Mouse (Mus musculus) kidney, embryonic 15.5 days (tissue): ENCODE measurements around the gene Ephb1. TPM values are rescaled to one million over a fixed set of nuclear protein-coding genes. Genes with fewer than 3 reads are reported as not detected.

Experiments used
- ATAC-seq: fragments of 200-750 bp; cut with Nextera tagmentation; replicated peaks from 2 replicates; pipeline ENCODE4 v1.8.0; 2017; ENCODE audit warnings: moderate TSS enrichment; ENCODE audit not compliant: low FRiP score
- H3K27ac ChIP-seq: fragments of 300-500 bp; sonication (generic); 2 replicates; pipeline ENCODE4 v1.5.1; 2015; ENCODE audit warnings: mild to moderate bottlenecking, inconsistent platforms
- H3K27me3 ChIP-seq: fragments of 300-500 bp; sonication (generic); 2 replicates; pipeline ENCODE4 v1.6.1; 2015; ENCODE audit warnings: inconsistent platforms
- H3K36me3 ChIP-seq: fragments of 300-500 bp; sonication (generic); 2 replicates; pipeline ENCODE4 v1.6.1; 2015; ENCODE audit warnings: inconsistent platforms
- H3K4me1 ChIP-seq: fragments of 300-500 bp; sonication (generic); 2 replicates; pipeline ENCODE4 v1.6.1; 2015; ENCODE audit warnings: inconsistent platforms
- H3K4me2 ChIP-seq: fragments of 300-500 bp; sonication (generic); 2 replicates; pipeline ENCODE4 v1.6.1; 2015; ENCODE audit warnings: moderate library complexity, mild to moderate bottlenecking, inconsistent platforms
- H3K4me3 ChIP-seq: fragments of 300-500 bp; sonication (generic); replicated peaks from 2 replicates; pipeline ENCODE4 v1.5.1; 2015; ENCODE audit warnings: mild to moderate bottlenecking, inconsistent platforms
- H3K9ac ChIP-seq: fragments of 300-500 bp; sonication (generic); 2 replicates; pipeline ENCODE4 v1.6.1; 2015; ENCODE audit warnings: mild to moderate bottlenecking, inconsistent platforms
- H3K9me3 ChIP-seq: fragments of 300-500 bp; sonication (generic); replicated peaks from 2 replicates; pipeline ENCODE4 v1.6.1; 2016; ENCODE audit warnings: inconsistent platforms
- WGBS: fragments of 180-500 bp; shearing (Covaris S2); methylation state at CpG from one replicate; pipeline ENCODE4 v1.1.7; 2015; ENCODE audit warnings: mixed read lengths; 5-methylcytosine and 5-hydroxymethylcytosine counted together
- polyA plus RNA-seq: library from polyadenylated mRNA; unstranded; fragments of >200 nt; fragmentation: Nextera tagmentation; extraction: Ambion mirVana; gene quantifications from 2 replicates; pipeline ENCODE4 v1.2.1, GENCODE M21; 2015

Gene Ephb1
- polyA plus RNA-seq, 1 experiment from 2014 or later: 4.8 TPM

- WGBS: 75% methylated on average over 5 of the region's 5 CpGs
- Histone ChIP-seq H3K36me3 (no peaks in the 10 kb centered on the region), H3K4me2 (no peak overlapping the region), H3K4me3 (no peak overlapping the region), H3K9ac (no peak overlapping the region), H3K27me3 (0 out of 2 replicates have a peak, but pooled peaks cover 3% of the 10 kb centered on the region), H3K9me3 (no peaks in the 10 kb centered on the region), H3K27ac (no peak overlapping the region), H3K4me1 (no peaks in the 10 kb centered on the region)
- ATAC-seq: no peak
Measured at GRCm38 (mm10) chr9:101939006-101939405, 415.5 kb downstream of the Ephb1 start.

GRCm38 (mm10) chr9:101938066-101938465 lies 416.4 kb downstream of the Ephb1 start:
- 82% methylated on average over 4 of the region's 4 CpGs for WGBS
- H3K27me3 ChIP-seq: no peaks in the 10 kb centered on the region
- ATAC-seq: no peak

GRCm38 (mm10) chr9:101934887-101935286 lies 419.6 kb downstream of the Ephb1 start:
- no peak overlapping the region for H3K9ac ChIP-seq
- H3K4me2 ChIP-seq: no peak overlapping the region
- 81% methylated on average over 8 of the region's 8 CpGs for WGBS
- no peak overlapping the region for H3K4me3 ChIP-seq
- ATAC-seq: no peak
- no peaks in the 10 kb centered on the region for H3K9me3 ChIP-seq
- H3K4me1 ChIP-seq: no peaks in the 10 kb centered on the region
- no peaks in the 10 kb centered on the region for H3K36me3 ChIP-seq
- no peaks in the 10 kb centered on the region for H3K27me3 ChIP-seq
- H3K27ac ChIP-seq: no peak overlapping the region

More at GRCm38 (mm10) chr9:101938066-101938465, 416.4 kb downstream of the Ephb1 start:
- H3K4me1 ChIP-seq: no peaks in the 10 kb centered on the region
- no peak overlapping the region for H3K4me2 ChIP-seq
- no peaks in the 10 kb centered on the region for H3K9me3 ChIP-seq
- H3K4me3 ChIP-seq: no peak overlapping the region
- no peaks in the 10 kb centered on the region for H3K36me3 ChIP-seq
- H3K9ac ChIP-seq: no peak overlapping the region
- H3K27ac ChIP-seq: no peak overlapping the region

DNA sequence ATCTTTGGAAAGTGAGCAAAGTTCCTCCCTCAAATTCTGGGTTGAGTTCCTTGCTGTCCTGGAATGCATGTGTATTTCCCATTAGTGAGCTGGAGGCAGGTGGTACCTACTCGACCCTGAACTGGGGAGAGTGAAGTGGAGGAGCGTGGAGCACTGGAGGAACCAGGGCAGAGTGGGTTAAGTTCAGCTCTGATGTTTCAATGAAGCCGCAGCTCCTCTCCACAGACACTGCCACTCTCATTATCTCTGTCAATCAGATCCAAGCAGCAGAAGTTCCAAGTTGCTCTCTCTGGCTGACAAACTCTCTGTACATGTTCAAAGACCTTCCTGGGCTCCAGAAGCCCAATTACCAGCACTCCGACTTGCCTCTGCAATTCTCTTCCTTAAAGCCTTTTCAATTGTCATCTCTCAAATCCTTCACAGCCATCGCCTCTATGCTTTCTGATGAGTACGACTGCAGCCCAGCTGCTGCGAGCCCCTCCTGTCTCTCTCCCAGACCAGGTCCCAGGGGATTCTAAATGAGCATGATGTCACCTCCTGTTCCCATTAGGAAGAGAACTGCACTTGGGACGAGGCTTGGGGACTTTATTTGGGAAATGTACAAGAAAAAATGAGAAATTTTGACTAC lies 420.4 kb downstream of the Ephb1 start:
- Histone ChIP-seq H3K27me3 (no peaks in the 10 kb centered on the region), H3K9ac (no peak overlapping the region), H3K9me3 (no peaks in the 10 kb centered on the region), H3K27ac (no peak overlapping the region), H3K36me3 (no peaks in the 10 kb centered on the region), H3K4me3 (no peak overlapping the region), H3K4me1 (no peaks in the 10 kb centered on the region), H3K4me2 (no peak overlapping the region)
- 63% methylated on average over 8 of the region's 8 CpGs for WGBS
- no peak for ATAC-seq

GRCm38 (mm10) chr9:101924829-101925228 lies 429.7 kb downstream of the Ephb1 start:
- Histone ChIP-seq H3K27ac (no peak overlapping the region), H3K4me3 (no peak overlapping the region), H3K36me3 (no peaks in the 10 kb centered on the region), H3K27me3 (no peaks in the 10 kb centered on the region), H3K4me2 (no peak overlapping the region), H3K4me1 (no peaks in the 10 kb centered on the region), H3K9me3 (no peaks in the 10 kb centered on the region), H3K9ac (no peak overlapping the region)
- ATAC-seq: no peak
- WGBS: 54% methylated on average over 4 of the region's 4 CpGs

DNA sequence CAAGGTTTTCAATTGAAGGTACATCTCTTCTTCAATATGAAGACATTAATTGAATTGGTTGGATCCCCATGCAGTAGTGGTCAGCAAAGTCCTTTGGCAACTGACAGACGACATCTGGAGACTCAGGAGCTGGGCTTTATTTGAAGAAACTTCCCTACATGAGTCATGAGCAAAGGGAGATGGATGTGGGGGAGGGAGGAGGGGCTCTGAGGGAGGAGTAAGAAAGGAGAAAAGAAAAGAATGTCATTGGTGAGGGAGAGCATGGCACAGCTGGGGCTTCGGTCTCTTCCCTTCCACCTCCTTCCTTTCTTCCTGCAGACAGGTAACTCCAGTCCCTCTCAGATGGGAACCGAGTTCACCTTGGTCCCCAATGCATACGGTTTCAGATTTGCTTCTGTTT lies 431.6 kb downstream of the Ephb1 start:
- Histone ChIP-seq H3K4me1 (no peaks in the 10 kb centered on the region), H3K9me3 (no peaks in the 10 kb centered on the region), H3K4me2 (no peak overlapping the region), H3K4me3 (no peak overlapping the region), H3K27me3 (no peaks in the 10 kb centered on the region), H3K9ac (no peak overlapping the region), H3K27ac (no peak overlapping the region), H3K36me3 (no peaks in the 10 kb centered on the region)
- WGBS: 76% methylated on average over 4 of the region's 4 CpGs
- no peak for ATAC-seq

DNA sequence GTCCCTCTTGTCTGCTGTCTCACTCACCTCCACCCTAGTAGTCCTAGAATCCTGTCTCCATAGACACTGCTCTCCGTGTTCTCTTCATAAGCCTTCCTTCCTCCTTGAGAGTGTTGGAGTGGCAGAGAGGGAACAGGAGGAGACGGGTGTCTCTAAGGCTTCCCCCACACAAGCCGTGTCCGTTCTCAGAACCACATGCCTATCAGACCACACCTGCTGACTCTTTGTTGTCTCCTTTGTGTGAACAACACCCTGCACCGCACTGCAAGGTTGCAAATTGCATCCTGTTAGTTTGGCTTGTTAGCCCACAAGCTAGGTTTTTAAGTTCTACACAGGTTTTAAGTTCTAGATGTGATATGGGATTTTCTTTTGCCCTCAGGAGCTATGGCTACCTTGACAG lies 435.2 kb downstream of the Ephb1 start:
- Histone ChIP-seq H3K9me3 (no peaks in the 10 kb centered on the region), H3K4me2 (no peak overlapping the region), H3K27me3 (no peaks in the 10 kb centered on the region), H3K9ac (no peak overlapping the region), H3K4me1 (no peaks in the 10 kb centered on the region), H3K36me3 (no peaks in the 10 kb centered on the region), H3K4me3 (no peak overlapping the region), H3K27ac (no peak overlapping the region)
- 89% methylated on average over 5 of the region's 5 CpGs for WGBS
- ATAC-seq: no peak

GRCm38 (mm10) chr9:101918771-101919170 lies 435.7 kb downstream of the Ephb1 start:
- H3K9me3 ChIP-seq: no peaks in the 10 kb centered on the region
- H3K4me1 ChIP-seq: no peaks in the 10 kb centered on the region
- no peak overlapping the region for H3K9ac ChIP-seq
- no peaks in the 10 kb centered on the region for H3K36me3 ChIP-seq
- no peak overlapping the region for H3K4me2 ChIP-seq
- ATAC-seq: no peak
- no peaks in the 10 kb centered on the region for H3K27me3 ChIP-seq
- H3K27ac ChIP-seq: no peak overlapping the region
- 83% methylated on average over 4 of the region's 4 CpGs for WGBS
- H3K4me3 ChIP-seq: no peak overlapping the region

DNA sequence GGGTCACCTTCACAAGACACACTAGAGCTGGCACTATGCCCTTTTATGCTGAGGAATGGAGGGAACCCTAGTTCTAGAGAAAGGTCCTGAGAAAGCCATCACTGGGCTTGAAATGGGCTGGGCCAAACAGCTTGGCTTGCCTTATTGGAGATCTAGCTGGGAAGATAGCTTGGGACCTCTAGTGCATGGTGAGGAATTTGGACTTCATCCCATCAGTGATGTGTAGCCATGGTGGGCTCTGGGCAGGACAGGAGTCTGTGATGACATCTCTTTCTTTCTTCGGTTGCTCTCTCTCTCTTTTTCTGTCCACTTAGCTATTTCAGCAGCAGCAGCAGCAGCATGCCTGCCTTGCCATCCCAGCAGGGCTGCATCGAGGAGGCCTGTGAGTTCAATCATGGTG lies 439.4 kb downstream of the Ephb1 start:
- Histone ChIP-seq H3K27me3 (no peaks in the 10 kb centered on the region), H3K4me3 (no peak overlapping the region), H3K4me1 (no peaks in the 10 kb centered on the region), H3K27ac (no peak overlapping the region), H3K9ac (no peak overlapping the region), H3K36me3 (no peaks in the 10 kb centered on the region), H3K9me3 (no peaks in the 10 kb centered on the region), H3K4me2 (no peak overlapping the region)
- no peak for ATAC-seq
- 89% methylated on average over 2 of the region's 2 CpGs for WGBS

- WGBS: 62% methylated on average over 9 of the region's 9 CpGs
- no peak for ATAC-seq
- no peak overlapping the region for H3K4me2 ChIP-seq
Measured at GRCm38 (mm10) chr9:101911176-101911866, 443.2 kb downstream of the Ephb1 start.

GRCm38 (mm10) chr9:101909491-101909890 lies 445.0 kb downstream of the Ephb1 start:
- H3K4me1 ChIP-seq: no peaks in the 10 kb centered on the region
- no peak for ATAC-seq
- no peak overlapping the region for H3K9ac ChIP-seq
- no peak overlapping the region for H3K4me3 ChIP-seq
- no peak overlapping the region for H3K27ac ChIP-seq
- no peaks in the 10 kb centered on the region for H3K36me3 ChIP-seq
- H3K4me2 ChIP-seq: no peak overlapping the region
- 86% methylated on average over 4 of the region's 4 CpGs for WGBS
- no peaks in the 10 kb centered on the region for H3K27me3 ChIP-seq
- no peaks in the 10 kb centered on the region for H3K9me3 ChIP-seq

More at GRCm38 (mm10) chr9:101911176-101911866, 443.2 kb downstream of the Ephb1 start:
- Histone ChIP-seq H3K9me3 (no peaks in the 10 kb centered on the region), H3K36me3 (no peaks in the 10 kb centered on the region), H3K9ac (no peak overlapping the region), H3K4me1 (no peaks in the 10 kb centered on the region), H3K27me3 (no peaks in the 10 kb centered on the region), H3K4me3 (no peak overlapping the region), H3K27ac (no peak overlapping the region)

DNA sequence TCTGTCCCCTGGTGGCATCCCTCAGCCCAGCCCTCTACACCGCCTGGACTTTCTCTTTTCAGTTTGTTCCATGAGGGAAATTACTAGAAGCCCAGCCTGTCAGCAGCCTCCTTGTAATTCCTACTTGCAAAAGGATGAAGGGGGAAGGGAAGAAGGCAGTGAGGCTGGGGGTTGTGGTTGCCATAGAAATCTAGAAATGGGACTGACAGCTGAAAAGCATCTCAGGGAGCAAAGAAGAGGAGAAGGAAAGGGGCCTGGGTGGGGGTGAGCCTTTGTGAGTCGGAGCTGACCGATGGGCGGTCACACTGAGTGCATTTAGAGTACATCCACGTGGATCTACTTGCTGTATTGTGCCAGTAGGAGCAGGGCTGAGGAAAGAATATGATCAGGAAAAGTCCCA lies 445.6 kb downstream of the Ephb1 start:
- H3K9me3 ChIP-seq: no peaks in the 10 kb centered on the region
- no peak overlapping the region for H3K27ac ChIP-seq
- H3K36me3 ChIP-seq: no peaks in the 10 kb centered on the region
- no peaks in the 10 kb centered on the region for H3K4me1 ChIP-seq
- H3K27me3 ChIP-seq: no peaks in the 10 kb centered on the region
- ATAC-seq: no peak
- H3K9ac ChIP-seq: no peak overlapping the region
- WGBS: 57% methylated on average over 5 of the region's 5 CpGs
- no peak overlapping the region for H3K4me2 ChIP-seq
- H3K4me3 ChIP-seq: no peak overlapping the region
